Mouse (Mus musculus) Muller cell, postnatal 12 days (primary cell): Measurements from ENCODE around the gene Dkk2.

ENCODE experiments used
- DNase-seq: peaks from one replicate; pipeline ENCODE4 v3.0.0-alpha.2; 2015; ENCODE audit errors: inconsistent ontology term

The Dkk2 gene

DNA sequence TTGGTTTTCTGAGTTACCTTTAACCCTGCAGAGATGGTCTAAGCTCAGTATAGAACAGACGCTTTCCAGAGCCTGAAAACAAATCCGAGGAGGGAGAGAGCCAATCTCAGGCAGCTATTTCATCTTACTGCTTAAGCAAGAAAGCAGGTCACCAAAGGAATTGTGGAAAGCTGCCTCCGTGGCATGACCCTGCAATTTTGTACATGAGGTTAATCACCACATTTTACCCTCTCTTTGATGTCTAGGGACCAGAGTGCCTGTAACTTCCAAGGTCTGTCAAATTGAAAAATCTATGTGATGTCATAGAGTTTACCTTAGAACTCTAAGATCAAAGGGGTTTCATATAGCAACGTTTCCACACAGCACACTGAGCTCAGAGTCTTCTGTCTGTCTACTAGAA, 37.5 kb downstream of the Dkk2 start:
- DNase-seq, result no peak

DNA sequence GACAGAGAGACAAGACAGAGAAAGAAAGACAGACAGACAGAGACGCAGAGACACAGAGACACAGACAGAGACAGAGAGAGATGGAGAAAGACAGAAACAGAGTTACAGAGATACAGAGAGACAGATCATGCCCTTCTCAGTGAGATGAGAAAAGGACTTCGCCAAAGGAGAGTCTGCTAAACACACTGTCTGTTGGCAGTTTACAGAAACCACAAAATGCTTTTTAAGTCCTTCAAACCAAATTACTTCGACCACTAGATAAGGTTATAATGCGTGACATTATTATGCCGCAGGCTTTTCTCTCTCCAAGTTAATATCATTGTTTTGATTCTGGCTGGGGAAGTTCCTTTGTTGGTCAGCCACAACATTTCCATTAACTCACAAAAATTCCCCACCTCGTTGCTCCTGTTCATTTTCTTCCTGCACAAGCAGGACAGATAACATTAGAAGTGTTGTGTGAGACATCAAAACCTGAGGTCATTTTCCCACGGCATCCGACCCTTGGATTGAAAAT, 40.2 kb downstream of the Dkk2 start:
- DNase-seq, result peak; percentile 36

DNA sequence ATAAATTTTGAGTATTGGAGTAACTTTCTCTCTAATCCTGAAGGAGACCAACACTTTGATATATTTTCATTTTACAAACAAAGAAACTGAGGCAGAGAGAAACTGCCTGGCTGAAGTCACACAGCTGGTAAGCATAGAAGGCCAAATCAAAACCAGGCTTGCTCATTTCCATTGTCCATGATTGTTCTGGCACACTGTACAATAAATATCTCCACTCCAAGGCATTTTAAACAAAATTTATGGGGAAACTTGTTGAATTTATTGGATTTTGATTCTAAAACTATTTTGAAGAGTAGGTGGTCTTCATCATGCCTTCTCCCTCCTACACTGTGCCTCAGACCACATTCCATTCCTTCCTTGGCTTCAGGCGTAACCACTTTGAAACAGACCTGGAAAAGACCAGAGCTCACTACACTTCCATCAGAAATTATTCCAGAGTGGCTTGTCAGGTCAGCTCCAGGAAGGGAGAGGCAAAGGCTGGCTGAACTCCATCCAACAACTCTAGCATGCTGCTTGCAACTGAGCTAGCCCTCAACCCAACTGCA, 44.7 kb downstream of the Dkk2 start:
- DNase-seq, result no peak

- DNase-seq, result no peak
Observed at GRCm38 (mm10) chr3:132130781-132131180, 45.7 kb downstream of the Dkk2 start.

DNA sequence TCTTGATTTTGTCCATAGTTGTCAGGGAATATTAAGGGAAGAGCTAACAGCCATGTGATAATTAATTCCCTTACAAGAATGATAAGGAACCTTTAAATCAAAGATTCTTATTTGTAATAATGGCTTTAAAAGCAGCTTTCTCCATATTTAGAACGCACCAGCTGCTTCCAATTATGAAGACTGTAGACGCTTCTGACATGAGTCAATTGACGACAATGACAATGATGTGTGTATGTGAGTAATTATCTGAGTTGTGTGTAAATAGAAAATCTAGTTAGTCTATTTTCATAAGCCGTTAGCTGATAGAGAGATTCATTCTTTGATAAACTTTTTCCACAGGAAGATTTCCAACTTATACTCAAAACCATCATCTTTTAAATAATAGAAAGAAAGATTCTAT, 46.8 kb downstream of the Dkk2 start:
- peak; percentile 36 for DNase-seq

GRCm38 (mm10) chr3:132134502-132134901, 49.4 kb downstream of the Dkk2 start:
- no peak for DNase-seq

DNA sequence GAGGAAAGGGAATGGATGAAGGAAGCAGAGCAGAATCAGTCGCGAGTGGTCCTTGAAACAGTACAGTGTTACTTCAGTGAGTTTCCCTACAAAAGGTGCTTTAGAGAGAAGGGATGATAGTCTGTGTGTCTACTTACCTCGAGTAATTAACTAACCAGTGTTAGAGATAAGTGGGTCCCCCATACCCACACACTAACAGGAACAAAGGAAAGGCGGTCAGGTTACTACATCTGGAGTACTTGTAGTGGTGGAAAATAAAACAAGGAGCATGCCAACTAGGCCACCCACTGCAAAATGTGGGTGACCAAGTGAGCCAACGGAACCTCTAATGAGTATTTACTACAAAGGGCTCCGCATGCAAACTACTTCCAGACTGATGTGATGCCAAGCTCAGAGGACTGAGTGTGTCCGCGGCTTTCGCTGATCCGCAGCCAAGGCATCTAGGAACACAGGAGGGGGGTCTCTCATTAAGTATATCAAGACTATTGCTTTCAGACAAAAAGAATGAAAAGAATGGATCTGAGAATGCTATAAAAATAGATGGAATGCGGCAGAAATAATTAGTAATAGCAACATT, 52.8 kb downstream of the Dkk2 start:
- DNase-seq, result peak; percentile 84

DNA sequence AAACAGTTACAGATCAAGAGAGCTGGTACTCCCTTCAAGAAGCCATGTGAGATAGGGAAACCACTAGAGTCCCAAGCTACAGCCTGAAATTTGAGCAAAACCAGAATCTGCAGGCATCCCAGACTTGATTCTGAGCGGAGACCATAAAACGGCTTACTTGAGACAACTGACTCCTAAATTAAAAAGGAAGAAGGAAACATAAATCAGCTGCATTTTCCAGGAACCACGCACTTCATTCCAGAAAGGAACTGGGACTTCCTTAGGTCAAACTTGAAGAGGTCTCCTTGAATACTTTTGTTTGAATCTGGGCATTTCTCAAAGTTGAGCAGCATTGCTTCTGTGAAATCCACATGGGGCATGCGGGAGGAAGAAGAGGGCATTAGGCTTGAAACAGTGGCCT, 55.9 kb downstream of the Dkk2 start:
- DNase-seq, result no peak

- no peak for DNase-seq
Observed at GRCm38 (mm10) chr3:132149446-132150025, 64.4 kb downstream of the Dkk2 start.

GRCm38 (mm10) chr3:132158817-132159216, 73.7 kb downstream of the Dkk2 start:
- DNase-seq, result no peak

- no peak for DNase-seq
Observed at GRCm38 (mm10) chr3:132168911-132169310, 83.8 kb downstream of the Dkk2 start.

GRCm38 (mm10) chr3:132186888-132187552, 101.9 kb downstream of the Dkk2 start:
- no peak for DNase-seq

- peak; percentile 27 for DNase-seq
Observed at GRCm38 (mm10) chr3:132201950-132202349, 116.9 kb downstream of the Dkk2 start.

DNA sequence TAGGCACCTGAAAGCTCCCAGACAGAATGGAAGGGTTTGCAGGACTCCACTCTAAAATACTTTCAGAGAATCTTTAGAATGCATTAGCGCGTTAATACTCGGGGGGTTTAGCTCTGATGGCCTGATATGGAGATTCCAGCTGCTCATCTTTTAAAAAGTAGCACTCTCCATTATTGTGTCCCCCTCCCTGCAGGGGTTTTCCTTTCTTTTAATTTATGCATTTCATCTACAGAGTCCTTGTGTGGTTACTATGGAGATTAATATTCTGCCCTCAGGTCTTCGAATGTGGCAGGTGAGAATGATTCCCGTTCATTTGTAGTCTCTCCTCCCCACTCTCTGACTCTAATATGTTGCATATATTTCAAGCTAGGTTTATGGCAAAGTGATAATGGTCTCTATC, 117.6 kb downstream of the Dkk2 start:
- DNase-seq, result no peak

DNA sequence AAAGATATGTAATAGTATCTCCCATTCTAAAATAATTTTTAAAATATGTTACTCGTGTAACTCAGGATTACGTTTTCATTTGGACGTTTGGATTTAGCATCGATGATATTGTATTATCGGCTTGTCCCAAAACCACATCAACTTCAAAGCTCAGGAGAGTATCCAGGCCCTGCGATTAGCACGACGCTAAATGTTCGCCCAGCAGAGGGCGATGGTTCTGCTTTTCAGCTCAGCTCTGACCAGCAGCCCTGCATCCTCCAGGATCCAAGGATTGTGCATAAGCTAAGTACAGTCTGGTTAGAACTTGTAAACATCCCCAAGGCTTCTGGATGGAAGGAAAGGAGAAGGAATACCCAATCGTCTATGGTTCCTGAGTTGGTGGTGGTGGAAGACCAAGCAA, 122.4 kb downstream of the Dkk2 start:
- DNase-seq, result no peak

- no peak for DNase-seq
Observed at GRCm38 (mm10) chr3:132211260-132211659, 126.2 kb downstream of the Dkk2 start.

DNA sequence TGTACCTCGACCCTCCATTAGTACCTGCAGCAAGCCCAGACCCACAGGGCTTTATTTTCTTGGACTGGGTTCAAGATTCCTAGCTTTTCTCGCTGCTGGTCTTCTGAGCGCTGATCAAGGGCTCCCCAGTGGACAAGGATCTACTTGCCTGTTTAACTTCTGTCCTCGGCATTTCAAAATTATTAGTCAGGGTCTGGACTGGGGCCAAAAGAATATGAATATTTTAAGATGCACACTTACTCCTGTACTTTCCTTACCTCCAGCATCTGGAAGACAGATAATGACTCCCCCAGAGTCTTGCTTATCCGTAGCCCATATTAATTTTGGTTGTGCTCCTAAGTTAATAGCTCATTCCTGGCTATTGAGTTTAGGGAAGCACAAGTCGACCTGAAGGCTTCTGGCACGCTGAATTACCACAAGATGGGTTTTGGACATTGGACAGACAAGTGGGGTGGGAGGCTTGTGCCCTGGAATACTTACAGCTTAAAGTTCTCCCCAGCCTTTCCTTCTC, 134.9 kb downstream of the Dkk2 start:
- DNase-seq, result no peak

- no peak for DNase-seq
Observed at GRCm38 (mm10) chr3:132227622-132228021, 142.5 kb downstream of the Dkk2 start.
